Mouse (Mus musculus) hindbrain, embryonic 12.5 days (tissue): Measurements from ENCODE around the gene Tmtc4. TPM values are rescaled to one million over a fixed set of nuclear protein-coding genes. Genes with fewer than 3 reads are reported as not detected.

ENCODE experiments used
- ATAC-seq: fragments of 200-750 bp; cut with Nextera tagmentation; 2 replicates; pipeline ENCODE4 v1.8.0; 2017; ENCODE audit warnings: moderate TSS enrichment; ENCODE audit not compliant: low FRiP score
- H3K27ac ChIP-seq: fragments of 300-500 bp; sonication (generic); 2 replicates; pipeline ENCODE4 v1.5.1; 2016; ENCODE audit warnings: mild to moderate bottlenecking
- H3K27me3 ChIP-seq: fragments of 300-500 bp; sonication (generic); 2 replicates; pipeline ENCODE4 v1.6.1; 2016; ENCODE audit warnings: mild to moderate bottlenecking
- H3K36me3 ChIP-seq: fragments of 300-500 bp; sonication (generic); 2 replicates; pipeline ENCODE4 v1.6.1; 2016; ENCODE audit warnings: mild to moderate bottlenecking
- H3K4me1 ChIP-seq: fragments of 300-500 bp; sonication (generic); 2 replicates; pipeline ENCODE4 v1.6.1; 2016
- H3K4me2 ChIP-seq: fragments of 300-500 bp; sonication (generic); replicated peaks from 2 replicates; pipeline ENCODE4 v1.6.1; 2016; ENCODE audit warnings: mild to moderate bottlenecking
- H3K4me3 ChIP-seq: fragments of 300-500 bp; sonication (generic); 2 replicates; pipeline ENCODE4 v1.5.1; 2016; ENCODE audit warnings: mild to moderate bottlenecking
- H3K9ac ChIP-seq: fragments of 300-500 bp; sonication (generic); 2 replicates; pipeline ENCODE4 v1.6.1; 2016; ENCODE audit warnings: mild to moderate bottlenecking, moderate library complexity
- H3K9me3 ChIP-seq: fragments of 300-500 bp; sonication (generic); replicated peaks from 2 replicates; pipeline ENCODE4 v1.6.1; 2016; ENCODE audit warnings: mild to moderate bottlenecking
- WGBS: fragments of 180-500 bp; shearing (Covaris S2); methylation state at CpG from one replicate; pipeline ENCODE4 v1.1.7; 2016; 5-methylcytosine and 5-hydroxymethylcytosine counted together
- polyA plus RNA-seq: library from polyadenylated mRNA; unstranded; fragments of >200 nt; fragmentation: Nextera tagmentation; extraction: Ambion mirVana; gene quantifications from 2 replicates; pipeline ENCODE4 v1.2.1, GENCODE M21; 2016

Tmtc4 gene
- polyA plus RNA-seq, 1 experiment from 2014 or later, result 49.4 TPM

GRCm38 (mm10) chr14:122992937-122993336, 9.1 kb upstream of the Tmtc4 start:
- Histone ChIP-seq H3K27me3 (no peaks in the 10 kb centered on the region), H3K9me3 (no peaks in the 10 kb centered on the region), H3K4me1 (no peaks in the 10 kb centered on the region), H3K4me3 (no peak overlapping the region), H3K9ac (no peak overlapping the region), H3K27ac (no peak overlapping the region), H3K36me3 (no peaks in the 10 kb centered on the region), H3K4me2 (no peak overlapping the region)
- ATAC-seq, result no peak
- 62% methylated on average over 6 of the region's 6 CpGs for WGBS

DNA sequence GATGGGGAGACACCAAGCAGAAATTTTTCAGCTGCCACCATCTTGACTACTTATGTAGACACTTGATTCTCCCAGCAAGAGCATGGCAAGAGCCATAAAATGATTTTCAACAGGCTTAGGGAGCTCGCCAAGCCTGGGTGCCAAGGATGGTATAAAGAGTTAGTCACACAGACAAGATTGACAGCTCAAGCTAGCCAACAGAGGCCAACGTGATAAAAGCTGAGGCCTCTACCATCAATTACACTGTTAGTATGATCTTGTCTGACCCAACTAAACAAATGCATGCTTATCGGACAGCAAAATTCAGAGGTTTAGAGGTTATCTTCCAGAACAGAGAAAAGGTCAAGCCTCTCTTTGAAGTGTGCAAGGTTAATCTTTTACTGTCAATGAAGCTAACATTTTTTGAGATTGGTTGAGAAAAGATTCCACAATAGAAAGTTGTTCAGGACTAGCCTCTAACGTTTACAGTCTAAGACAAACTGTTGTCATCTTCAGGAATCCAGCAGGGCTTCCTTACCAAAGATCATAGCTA, 6.8 kb upstream of the Tmtc4 start:
- Histone ChIP-seq H3K9ac (no peak overlapping the region), H3K4me2 (no peak overlapping the region), H3K36me3 (no peaks in the 10 kb centered on the region), H3K4me3 (no peak overlapping the region), H3K27ac (no peak overlapping the region), H3K27me3 (no peaks in the 10 kb centered on the region), H3K9me3 (no peaks in the 10 kb centered on the region), H3K4me1 (no peaks in the 10 kb centered on the region)
- no peak for ATAC-seq
- 83% methylated on average over 4 of the region's 4 CpGs for WGBS

- Histone ChIP-seq H3K9me3 (no peaks in the 10 kb centered on the region), H3K27me3 (no peaks in the 10 kb centered on the region), H3K4me2 (no peak overlapping the region), H3K36me3 (no peaks in the 10 kb centered on the region), H3K27ac (no peak overlapping the region), H3K4me3 (no peak overlapping the region), H3K9ac (no peak overlapping the region), H3K4me1 (peaks cover 16% of the 10 kb centered on the region)
- no peak for ATAC-seq
- 92% methylated on average over 2 of the region's 2 CpGs for WGBS
Measured at GRCm38 (mm10) chr14:122986404-122986803, 2.6 kb upstream of the Tmtc4 start.

DNA sequence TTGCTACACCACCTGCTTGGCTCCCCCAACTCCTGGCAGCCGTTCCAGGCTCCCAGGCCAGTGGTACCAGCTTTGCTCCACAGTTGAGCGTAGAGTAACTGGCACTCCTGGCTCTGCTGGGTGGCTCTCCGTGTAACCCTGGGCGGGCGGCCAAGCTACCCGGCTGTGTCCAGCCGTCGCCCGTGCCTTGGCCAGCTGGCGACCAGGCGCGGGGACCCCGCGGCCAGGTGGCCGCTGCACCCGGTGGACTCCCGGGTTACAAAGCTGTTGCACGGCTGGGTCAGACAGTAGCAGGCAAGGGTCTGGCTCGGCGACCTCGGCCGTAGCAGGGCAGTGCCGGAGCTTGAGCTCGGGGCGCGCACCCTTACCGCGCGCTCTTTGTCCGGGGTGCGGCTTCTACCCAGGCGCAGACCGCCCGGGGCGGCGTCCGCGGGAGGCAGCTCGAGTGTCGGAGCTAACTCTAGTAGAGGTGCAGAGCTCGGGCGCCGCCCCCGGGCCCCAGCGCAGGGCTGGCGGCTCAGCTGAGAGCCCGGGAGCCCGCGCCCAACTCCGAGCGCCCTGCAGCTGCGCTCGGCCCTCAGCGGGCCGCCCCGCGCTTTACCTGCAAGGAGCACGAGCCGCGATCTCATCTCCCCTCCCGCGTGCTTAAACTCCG, 1.1 kb downstream of the Tmtc4 start:
- Histone ChIP-seq H3K36me3 (no peaks in the 10 kb centered on the region), H3K27me3 (no peaks in the 10 kb centered on the region), H3K27ac (peak overlapping the region; percentile 86), H3K4me1 (peaks cover 21% of the 10 kb centered on the region), H3K9ac (peak overlapping the region; percentile 87), H3K4me3 (peak overlapping the region; percentile 86), H3K9me3 (no peaks in the 10 kb centered on the region), H3K4me2 (peak overlapping the region; percentile 75)
- ATAC-seq, result peak; percentile 88
- WGBS, result 1% methylated on average over 51 of the region's 63 CpGs

DNA sequence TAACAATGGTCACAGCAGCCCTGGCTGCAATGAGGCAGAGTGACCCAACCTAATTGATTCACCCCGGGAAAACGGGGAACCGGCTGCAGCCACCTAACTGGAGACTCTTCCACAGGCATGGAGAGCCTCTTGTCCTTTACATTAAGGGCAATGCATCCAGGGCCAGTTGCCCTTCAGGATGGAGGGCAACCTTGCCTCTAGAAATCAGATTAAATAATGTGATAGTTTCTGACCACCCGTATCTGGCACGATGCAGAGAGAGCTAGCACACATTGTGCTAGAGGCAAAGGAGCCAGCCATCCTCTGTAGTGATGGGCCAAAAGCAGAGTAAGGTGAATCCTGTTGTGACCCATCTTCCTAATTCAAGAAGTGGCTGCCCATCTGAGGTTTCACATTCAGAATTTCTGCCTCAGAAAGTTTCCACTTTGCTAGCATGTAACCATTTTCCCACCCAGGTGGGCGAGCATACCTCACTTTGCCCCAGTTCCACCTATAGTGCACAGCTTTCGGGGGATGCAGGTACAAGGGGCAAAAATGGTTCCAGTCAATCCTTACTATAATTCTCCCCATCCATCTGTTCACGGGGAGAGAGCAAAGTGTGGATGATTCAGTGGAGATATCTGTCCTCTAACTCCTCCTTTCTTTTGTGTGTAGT, 1.9 kb downstream of the Tmtc4 start:
- peak overlapping the region; percentile 75 for H3K4me2 ChIP-seq
- H3K36me3 ChIP-seq, result no peaks in the 10 kb centered on the region
- no peaks in the 10 kb centered on the region for H3K9me3 ChIP-seq
- no peak overlapping the region for H3K27ac ChIP-seq
- peaks cover 21% of the 10 kb centered on the region for H3K4me1 ChIP-seq
- peak overlapping the region; percentile 87 for H3K9ac ChIP-seq
- H3K27me3 ChIP-seq, result no peaks in the 10 kb centered on the region
- WGBS, result 32% methylated on average over 8 of the region's 8 CpGs
- ATAC-seq, result no peak
- H3K4me3 ChIP-seq, result peak overlapping the region; percentile 86

DNA sequence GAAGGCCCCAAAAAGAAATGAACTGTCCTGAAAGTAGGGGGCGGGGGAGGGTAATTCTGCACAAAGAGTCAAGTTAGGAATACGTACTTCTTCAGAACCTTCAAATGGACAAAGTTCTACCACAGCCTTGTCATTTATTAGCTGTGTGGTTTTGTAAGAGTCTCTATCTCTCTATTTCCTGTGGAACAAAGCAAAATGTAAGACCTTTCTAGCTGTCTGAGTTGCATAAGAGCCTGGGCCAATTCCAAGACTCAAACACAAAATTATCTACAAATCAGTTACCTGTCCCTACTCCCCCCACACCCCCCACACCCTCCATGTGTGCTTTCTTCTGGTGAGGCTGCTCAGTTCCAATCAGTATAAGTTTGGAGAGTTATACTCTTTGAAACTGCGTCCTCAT, 5.0 kb downstream of the Tmtc4 start:
- Histone ChIP-seq H3K27me3 (no peaks in the 10 kb centered on the region), H3K27ac (no peak overlapping the region), H3K4me3 (no peak overlapping the region), H3K9me3 (no peaks in the 10 kb centered on the region), H3K36me3 (no peaks in the 10 kb centered on the region), H3K9ac (no peak overlapping the region), H3K4me1 (peaks cover 22% of the 10 kb centered on the region), H3K4me2 (no peak overlapping the region)
- WGBS, result 76% methylated on average over 3 of the region's 3 CpGs
- no peak for ATAC-seq

DNA sequence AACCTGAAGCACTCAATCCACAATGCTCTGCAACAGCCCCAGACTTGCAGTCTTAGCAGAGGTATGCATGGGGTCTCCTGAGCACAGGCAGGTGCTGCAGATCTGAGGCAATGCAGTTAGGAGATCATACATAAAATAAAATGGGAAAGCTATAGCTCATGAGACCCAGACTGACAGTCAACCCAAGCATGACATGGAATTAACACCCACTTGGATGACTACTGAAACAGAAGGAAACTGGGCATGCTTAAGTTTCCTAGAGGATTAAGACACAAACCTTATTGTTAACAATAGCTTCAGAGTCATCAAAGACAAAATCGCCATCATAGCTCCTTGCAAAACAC, 6.1 kb downstream of the Tmtc4 start:
- ATAC-seq, result no peak
- H3K4me3 ChIP-seq, result no peak overlapping the region
- H3K27ac ChIP-seq, result no peak overlapping the region
- H3K4me2 ChIP-seq, result no peak overlapping the region
- no peak overlapping the region for H3K9ac ChIP-seq
- no peaks in the 10 kb centered on the region for H3K9me3 ChIP-seq
- H3K27me3 ChIP-seq, result no peaks in the 10 kb centered on the region
- peaks cover 19% of the 10 kb centered on the region for H3K4me1 ChIP-seq
- 96% methylated on average over 1 of the region's 1 CpGs for WGBS
- H3K36me3 ChIP-seq, result peaks cover 4% of the 10 kb centered on the region; the same call in 1 of the 2 replicates

GRCm38 (mm10) chr14:122977056-122977796, 6.6 kb downstream of the Tmtc4 start:
- 80% methylated on average over 9 of the region's 9 CpGs for WGBS
- no peak for ATAC-seq
- Histone ChIP-seq H3K9me3 (no peaks in the 10 kb centered on the region), H3K27ac (no peak overlapping the region), H3K4me2 (no peak overlapping the region), H3K36me3 (peaks cover 10% of the 10 kb centered on the region), H3K9ac (no peak overlapping the region), H3K4me1 (peaks cover 18% of the 10 kb centered on the region), H3K4me3 (no peak overlapping the region), H3K27me3 (no peaks in the 10 kb centered on the region)

GRCm38 (mm10) chr14:122974854-122975570, 8.8 kb downstream of the Tmtc4 start:
- WGBS, result 64% methylated on average over 3 of the region's 3 CpGs
- no peak overlapping the region for H3K27ac ChIP-seq
- ATAC-seq, result no peak
- H3K9ac ChIP-seq, result no peak overlapping the region
- peaks cover 10% of the 10 kb centered on the region for H3K4me1 ChIP-seq
- peaks cover 30% of the 10 kb centered on the region for H3K36me3 ChIP-seq
- no peak overlapping the region for H3K4me3 ChIP-seq
- H3K4me2 ChIP-seq, result no peak overlapping the region
- H3K27me3 ChIP-seq, result no peaks in the 10 kb centered on the region
- no peaks in the 10 kb centered on the region for H3K9me3 ChIP-seq

DNA sequence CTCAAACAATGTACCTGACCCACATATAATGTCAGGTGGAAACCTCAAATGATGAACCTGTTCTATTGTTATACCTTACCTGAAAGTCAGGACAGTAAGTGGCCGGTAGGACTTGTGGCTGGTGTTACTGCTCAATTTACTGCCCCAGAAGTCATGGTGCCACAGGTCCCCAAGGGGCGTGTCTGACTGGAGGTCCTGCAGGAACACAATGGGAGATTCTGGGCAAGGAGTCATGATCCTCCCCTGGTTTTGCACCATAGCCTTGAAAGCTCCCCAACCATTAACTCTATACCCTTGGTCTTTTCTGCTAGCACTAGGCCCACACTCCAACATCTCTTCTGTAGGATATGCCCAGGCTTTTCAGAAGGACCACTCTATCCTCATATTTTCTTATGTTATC, 10.7 kb downstream of the Tmtc4 start:
- H3K27me3 ChIP-seq, result no peaks in the 10 kb centered on the region
- H3K4me1 ChIP-seq, result peaks cover 4% of the 10 kb centered on the region; the same call in 1 of the 2 replicates
- no peak for ATAC-seq
- H3K9me3 ChIP-seq, result no peaks in the 10 kb centered on the region
- H3K36me3 ChIP-seq, result peaks cover 42% of the 10 kb centered on the region
- 97% methylated on average over 2 of the region's 2 CpGs for WGBS
- H3K4me3 ChIP-seq, result no peak overlapping the region
- H3K9ac ChIP-seq, result no peak overlapping the region
- no peak overlapping the region for H3K4me2 ChIP-seq
- H3K27ac ChIP-seq, result no peak overlapping the region

- WGBS, result 76% methylated on average over 2 of the region's 2 CpGs
- H3K9ac ChIP-seq, result no peak overlapping the region
- H3K4me1 ChIP-seq, result no peaks in the 10 kb centered on the region
- peaks cover 65% of the 10 kb centered on the region for H3K36me3 ChIP-seq
- H3K27ac ChIP-seq, result no peak overlapping the region
- H3K9me3 ChIP-seq, result no peaks in the 10 kb centered on the region
- H3K27me3 ChIP-seq, result no peaks in the 10 kb centered on the region
- ATAC-seq, result no peak
- H3K4me3 ChIP-seq, result no peak overlapping the region
- H3K4me2 ChIP-seq, result no peak overlapping the region
Measured at GRCm38 (mm10) chr14:122968049-122968448, 15.8 kb downstream of the Tmtc4 start.

GRCm38 (mm10) chr14:122957941-122958340, 25.9 kb downstream of the Tmtc4 start:
- Histone ChIP-seq H3K27ac (no peak overlapping the region), H3K9me3 (no peaks in the 10 kb centered on the region), H3K4me3 (no peak overlapping the region), H3K9ac (no peak overlapping the region), H3K4me2 (no peak overlapping the region), H3K36me3 (peaks cover 19% of the 10 kb centered on the region), H3K27me3 (no peaks in the 10 kb centered on the region), H3K4me1 (no peaks in the 10 kb centered on the region)
- ATAC-seq, result peak; percentile 52; the same call in 1 of the 2 replicates
- WGBS, result 73% methylated on average over 8 of the region's 8 CpGs
